Mouse (Mus musculus) forebrain, embryonic 14.5 days (tissue): Measurements from ENCODE around the gene Edc3. TPM values are rescaled to one million over a fixed set of nuclear protein-coding genes. Genes with fewer than 3 reads are reported as not detected.

Source experiments
- ATAC-seq: fragments of 200-750 bp; cut with Nextera tagmentation; 2 replicates; pipeline ENCODE4 v1.8.0; 2017; ENCODE audit warnings: mild to moderate bottlenecking, moderate library complexity
- DNase-seq: peaks from one replicate; pipeline ENCODE4 v3.0.0-alpha.2; 2015; ENCODE audit warnings: low spot score
- H3K27ac ChIP-seq: fragments of 300-500 bp; sonication (generic); 2 replicates; pipeline ENCODE4 v1.5.1; 2014; ENCODE audit warnings: low read depth, mild to moderate bottlenecking, control low read depth, low read length, moderate library complexity
- H3K27me3 ChIP-seq: fragments of 300-500 bp; sonication (generic); replicated peaks from 2 replicates; pipeline ENCODE4 v1.6.1; 2014; ENCODE audit warnings: low read length, control low read depth, mixed read lengths; ENCODE audit not compliant: control insufficient read depth, insufficient read depth
- H3K36me3 ChIP-seq: fragments of 300-500 bp; sonication (generic); 2 replicates; pipeline ENCODE4 v1.6.1; 2014; ENCODE audit warnings: low read length, control low read depth; ENCODE audit not compliant: control insufficient read depth, insufficient read depth
- H3K4me1 ChIP-seq: fragments of 300-500 bp; sonication (generic); 2 replicates; pipeline ENCODE4 v1.6.1; 2014; ENCODE audit warnings: antibody characterized with exemption, low read length, control low read depth; ENCODE audit not compliant: control insufficient read depth, insufficient read depth
- H3K4me2 ChIP-seq: fragments of 300-500 bp; sonication (generic); 2 replicates; pipeline ENCODE4 v1.6.1; 2014; ENCODE audit warnings: mild to moderate bottlenecking, control low read depth, low read length
- H3K4me3 ChIP-seq: fragments of 300-500 bp; sonication (generic); 2 replicates; pipeline ENCODE4 v1.5.1; 2014; ENCODE audit warnings: low read depth, low read length, control low read depth
- H3K9ac ChIP-seq: fragments of 300-500 bp; sonication (generic); 2 replicates; pipeline ENCODE4 v1.6.1; 2014; ENCODE audit warnings: mild to moderate bottlenecking, low read length, control low read depth, moderate library complexity
- H3K9me3 ChIP-seq: fragments of 300-500 bp; sonication (generic); replicated peaks from 2 replicates; pipeline ENCODE4 v1.6.1; 2016; ENCODE audit warnings: low read length, control low read depth, mixed read lengths; ENCODE audit not compliant: control insufficient read depth
- WGBS: fragments of 180-500 bp; shearing (Covaris S2); extraction: QIAGEN DNeasy Blood & Tissue Kit; methylation state at CpG from one replicate; pipeline ENCODE4 v1.1.7; 2014; 5-methylcytosine and 5-hydroxymethylcytosine counted together
- polyA plus RNA-seq: library from polyadenylated mRNA; unstranded; fragments of >200 nt; fragmentation: Nextera tagmentation; extraction: Ambion mirVana; gene quantifications from 2 replicates; pipeline ENCODE4 v1.2.1, GENCODE M21; 2014

Edc3 gene
- polyA plus RNA-seq, 1 experiment from 2014 or later = 28.9 TPM

GRCm38 (mm10) chr9:57789733-57790132 is 81.4 kb downstream of the Edc3 start:
- H3K4me3 ChIP-seq = no peak overlapping the region
- H3K4me1 ChIP-seq = no peaks in the 10 kb centered on the region
- no peak for ATAC-seq
- H3K27ac ChIP-seq = no peak overlapping the region
- no peak overlapping the region for H3K4me2 ChIP-seq
- peaks cover 53% of the 10 kb centered on the region for H3K36me3 ChIP-seq
- H3K27me3 ChIP-seq = no peaks in the 10 kb centered on the region
- H3K9me3 ChIP-seq = no peaks in the 10 kb centered on the region
- no peak overlapping the region for H3K9ac ChIP-seq
- WGBS = 90% methylated on average over 3 of the region's 3 CpGs
- DNase-seq = no peak

- no peak for ATAC-seq
- no peak overlapping the region for H3K9ac ChIP-seq
- peaks cover 55% of the 10 kb centered on the region for H3K36me3 ChIP-seq
- no peak overlapping the region for H3K4me3 ChIP-seq
- H3K9me3 ChIP-seq = no peaks in the 10 kb centered on the region
- H3K4me1 ChIP-seq = peaks cover 7% of the 10 kb centered on the region; the same call in 1 of the 2 replicates
- H3K27ac ChIP-seq = no peak overlapping the region
- WGBS = 96% methylated on average over 8 of the region's 8 CpGs
- no peak for DNase-seq
- H3K4me2 ChIP-seq = no peak overlapping the region
- H3K27me3 ChIP-seq = no peaks in the 10 kb centered on the region
These were observed 89.1 kb downstream of the Edc3 start for GRCm38 (mm10) chr9:57797456-57797855.

GRCm38 (mm10) chr9:57798725-57799253 is 90.4 kb downstream of the Edc3 start:
- H3K4me1 ChIP-seq = peaks cover 7% of the 10 kb centered on the region; the same call in 1 of the 2 replicates
- H3K4me3 ChIP-seq = no peak overlapping the region
- H3K36me3 ChIP-seq = peaks cover 42% of the 10 kb centered on the region
- H3K27ac ChIP-seq = no peak overlapping the region
- H3K9me3 ChIP-seq = no peaks in the 10 kb centered on the region
- DNase-seq = peak; percentile 34
- peak; percentile 50; the same call in 1 of the 2 replicates for ATAC-seq
- 3% methylated on average over 10 of the region's 10 CpGs for WGBS
- H3K4me2 ChIP-seq = no peak overlapping the region
- no peak overlapping the region for H3K9ac ChIP-seq
- H3K27me3 ChIP-seq = no peaks in the 10 kb centered on the region

GRCm38 (mm10) chr9:57800325-57800975 is 92.1 kb downstream of the Edc3 start:
- ATAC-seq = no peak
- H3K27ac ChIP-seq = no peak overlapping the region
- no peak overlapping the region for H3K9ac ChIP-seq
- H3K27me3 ChIP-seq = no peaks in the 10 kb centered on the region
- H3K4me3 ChIP-seq = no peak overlapping the region
- H3K4me1 ChIP-seq = peaks cover 7% of the 10 kb centered on the region; the same call in 1 of the 2 replicates
- DNase-seq = no peak
- no peak overlapping the region for H3K4me2 ChIP-seq
- 91% methylated on average over 9 of the region's 9 CpGs for whole genome bisulfite sequencing
- H3K36me3 ChIP-seq = peaks cover 27% of the 10 kb centered on the region
- no peaks in the 10 kb centered on the region for H3K9me3 ChIP-seq

Other genes starting within 250 kb of the Edc3 start
- 73.9 and 91.1 TPM in 2 replicates for gene Scamp5, start 240.5 kb upstream of the Edc3 start, polyA plus RNA-seq
- gene Rpp25, start 204.5 kb upstream of the Edc3 start, polyA plus RNA-seq = 18.5 and 20.4 TPM in 2 replicates
- gene Cox5a, start 187.3 kb upstream of the Edc3 start, polyA plus RNA-seq = 791 and 827 TPM in 2 replicates
- 20.4 and 23.6 TPM in 2 replicates for gene Fam219b, start 171.0 kb upstream of the Edc3 start, polyA plus RNA-seq
- gene Mpi, start 155.8 kb upstream of the Edc3 start, polyA plus RNA-seq = 46.1 and 47.5 TPM in 2 replicates
- gene Scamp2, start 147.6 kb upstream of the Edc3 start, polyA plus RNA-seq = 55.5 and 56.4 TPM in 2 replicates
- gene Ulk3, start 119.1 kb upstream of the Edc3 start, polyA plus RNA-seq = 5.2 and 10.8 TPM in 2 replicates
- 0.34 and 0.36 TPM in 2 replicates for gene Cplx3, start 102.3 kb upstream of the Edc3 start, polyA plus RNA-seq
- not detected in 2 replicates for gene Lman1l, start 87.8 kb upstream of the Edc3 start, polyA plus RNA-seq
- 29.2 and 29.3 TPM in 2 replicates for gene Csk, start 54.9 kb upstream of the Edc3 start, polyA plus RNA-seq
- gene Cyp1a2, start 24.8 kb upstream of the Edc3 start, polyA plus RNA-seq = not detected in 2 replicates
- 0.19 TPM in 1 of 2 replicates, not detected in the other for gene Cyp1a1, start 20.6 kb upstream of the Edc3 start, polyA plus RNA-seq
- gene Clk3, start 57.3 kb downstream of the Edc3 start, polyA plus RNA-seq = 92.3 and 94.9 TPM in 2 replicates
- gene Arid3b, start 128.3 kb downstream of the Edc3 start, polyA plus RNA-seq = 7.0 and 9.8 TPM in 2 replicates
- gene Ubl7, start 202.4 kb downstream of the Edc3 start, polyA plus RNA-seq = 144 and 166 TPM in 2 replicates
- gene Sema7a, start 231.6 kb downstream of the Edc3 start, polyA plus RNA-seq = 3.6 and 6.2 TPM in 2 replicates